Mouse (Mus musculus) heart, embryonic 14.5 days (tissue): ENCODE data around the gene Frs2. TPM values are rescaled to one million over a fixed set of nuclear protein-coding genes. Genes with fewer than 3 reads are reported as not detected.

ENCODE experiments used
- ATAC-seq: fragments of 200-750 bp; cut with Nextera tagmentation; 2 replicates; pipeline ENCODE4 v1.8.0; 2017; ENCODE audit warnings: low read depth, moderate TSS enrichment; ENCODE audit not compliant: insufficient number of reproducible peaks, insufficient read depth, low FRiP score
- H3K27ac ChIP-seq, 2 experiments: fragments of 200-500 bp in 1 of 2; fragments of 300-500 bp in 1 of 2; sonication (generic) in 1 of 2; replicated peaks in 1 of 2; 2 replicates each; pipeline ENCODE4 v1.5.1; 2012 to 2014; ENCODE audit warnings: low read depth in 2 of 2, low read length in 2 of 2, control low read depth in 1 of 2, mild to moderate bottlenecking in 1 of 2, mixed read lengths in 1 of 2; ENCODE audit not compliant: control insufficient read depth in 1 of 2, insufficient read depth in 1 of 2
- H3K27me3 ChIP-seq: fragments of 300-500 bp; sonication (generic); 2 replicates; pipeline ENCODE4 v1.6.1; 2014; ENCODE audit warnings: mild to moderate bottlenecking, low read length, control low read depth; ENCODE audit not compliant: control insufficient read depth, insufficient read depth
- H3K36me3 ChIP-seq: fragments of 300-500 bp; sonication (generic); 2 replicates; pipeline ENCODE4 v1.6.1; 2014; ENCODE audit warnings: mild to moderate bottlenecking, control low read depth, low read length, mixed read lengths; ENCODE audit not compliant: control insufficient read depth, insufficient read depth
- H3K4me1 ChIP-seq, 2 experiments: fragments of 200-500 bp in 1 of 2; fragments of 300-500 bp in 1 of 2; sonication (generic) in 1 of 2; 2 replicates each; pipeline ENCODE4 v1.6.1; 2012 to 2014; ENCODE audit warnings: low read length in 2 of 2, control low read depth in 1 of 2, mixed read lengths in 1 of 2; ENCODE audit not compliant: control insufficient read depth in 2 of 2, insufficient read depth in 2 of 2
- H3K4me2 ChIP-seq: fragments of 300-500 bp; sonication (generic); 2 replicates; pipeline ENCODE4 v1.6.1; 2014; ENCODE audit warnings: mild to moderate bottlenecking, low read length
- H3K4me3 ChIP-seq, 2 experiments: fragments of 200-500 bp in 1 of 2; fragments of 300-500 bp in 1 of 2; sonication (generic) in 1 of 2; 2 replicates each; pipeline ENCODE4 v1.5.1; 2012 to 2014; ENCODE audit warnings: low read length in 2 of 2, mild to moderate bottlenecking in 2 of 2, control low read depth in 1 of 2, low read depth in 1 of 2, moderate library complexity in 1 of 2; ENCODE audit not compliant: control insufficient read depth in 1 of 2, insufficient read depth in 1 of 2
- H3K9ac ChIP-seq: fragments of 300-500 bp; sonication (generic); 2 replicates; pipeline ENCODE4 v1.6.1; 2014; ENCODE audit warnings: mild to moderate bottlenecking, low read length
- H3K9me3 ChIP-seq: fragments of 300-500 bp; sonication (generic); 2 replicates; pipeline ENCODE4 v1.6.1; 2016; ENCODE audit warnings: low read length, control low read depth; ENCODE audit not compliant: control insufficient read depth
- WGBS: fragments of 180-500 bp; shearing (Covaris S2); extraction: QIAGEN DNeasy Blood & Tissue Kit; methylation state at CpG from one replicate; pipeline ENCODE4 v1.1.7; 2014; 5-methylcytosine and 5-hydroxymethylcytosine counted together
- polyA plus RNA-seq: library from polyadenylated mRNA; unstranded; fragments of >200 nt; fragmentation: Nextera tagmentation; extraction: Ambion mirVana; gene quantifications from 2 replicates; pipeline ENCODE4 v1.2.1, GENCODE M21; 2014

Frs2 gene
- polyA plus RNA-seq, 1 experiment from 2014 or later, result 26.1 TPM

DNA sequence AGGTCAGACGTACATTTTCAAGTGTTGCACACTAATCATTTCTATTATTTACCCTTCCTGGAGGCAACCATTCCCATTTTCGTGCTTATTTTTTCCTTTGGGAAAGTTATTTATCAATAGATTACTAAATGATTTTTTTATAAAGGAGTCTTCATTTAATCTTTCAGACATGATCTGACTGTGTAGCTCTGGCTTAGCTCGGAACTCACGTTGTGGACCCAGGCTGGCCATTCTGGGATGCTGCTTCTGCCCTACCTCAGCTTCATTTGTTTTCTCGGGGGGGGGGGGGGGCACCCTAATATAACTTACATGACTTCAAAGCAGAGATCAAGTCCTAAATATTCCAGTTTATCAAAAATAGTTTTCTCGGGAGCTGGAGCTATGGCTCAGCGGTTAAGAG is 84.3 kb downstream of the Frs2 start:
- Histone ChIP-seq H3K9ac (peak overlapping the region; percentile 67), H3K36me3 (peaks cover 33% of the 10 kb centered on the region), H3K9me3 (no peaks in the 10 kb centered on the region), H3K4me3 (peak overlapping the region; percentile 34 to 98), H3K27ac (peak overlapping the region; percentile 68 to 70; a peak in 2 of 4 replicates), H3K4me2 (peak overlapping the region; percentile 64), H3K4me1 (peaks cover 0 to 13% of the 10 kb centered on the region in 2 experiments; a peak in 3 of 4 replicates), H3K27me3 (no peaks in the 10 kb centered on the region)
- WGBS, result 6% methylated on average over 7 of the region's 7 CpGs
- no peak for ATAC-seq

DNA sequence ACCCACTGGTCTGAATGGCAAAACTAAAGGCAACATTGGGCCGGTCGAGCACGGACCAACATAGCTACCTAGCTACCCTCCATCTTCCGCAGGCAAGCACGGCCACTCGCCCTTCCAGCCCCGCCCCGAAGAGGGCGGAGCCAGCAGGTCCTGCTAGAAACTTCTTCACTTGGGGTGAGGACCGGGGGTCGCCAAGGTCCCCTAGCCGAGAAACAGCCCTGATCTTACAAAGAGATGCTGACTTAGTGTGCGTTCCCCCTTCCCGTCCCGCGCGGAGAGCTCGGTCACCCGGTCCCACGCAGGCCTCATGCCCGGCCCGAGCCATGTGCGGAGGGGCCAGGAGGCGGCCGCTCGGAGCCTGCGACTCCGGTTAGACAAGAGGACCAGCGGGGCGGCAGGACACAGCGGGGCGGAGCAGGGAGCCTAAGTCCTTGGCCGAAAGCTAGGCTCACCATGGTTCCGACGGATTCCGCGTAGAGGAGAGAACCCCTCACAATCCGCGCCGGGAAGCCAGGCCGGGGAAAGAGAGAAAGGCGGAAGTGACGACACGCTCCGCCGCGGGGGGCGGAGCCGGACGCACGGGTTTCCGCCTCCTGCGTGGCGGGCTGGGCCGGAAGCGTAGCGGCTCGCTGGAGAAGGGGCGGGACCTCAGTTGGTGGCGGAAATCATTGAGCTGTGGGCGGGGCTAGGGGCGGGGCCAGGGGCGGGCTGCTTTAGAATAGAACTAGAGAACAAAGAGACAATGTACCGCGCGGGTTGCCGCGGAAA is 84.9 kb downstream of the Frs2 start, which contains the start of gene Cct2:
Gene Cct2 (minus strand): TSS at position 561 of the 768 bp plus-strand sequence.
- under 1% methylated on average over 68 of the region's 68 CpGs for WGBS
- peak; percentile 94 for ATAC-seq
- H3K36me3 ChIP-seq, result peaks cover 38% of the 10 kb centered on the region
- peak within 1 kb of the TSS; percentile 85 to 86 for H3K27ac ChIP-seq
- H3K4me1 ChIP-seq, result peaks cover 0 to 17% of the 10 kb centered on the region in 2 experiments; a peak in 3 of 4 replicates
- no peaks in the 10 kb centered on the region for H3K27me3 ChIP-seq
- peak within 1 kb of the TSS; percentile 93 to 98 for H3K4me3 ChIP-seq
- no peaks in the 10 kb centered on the region for H3K9me3 ChIP-seq
- peak within 1 kb of the TSS; percentile 90 for H3K9ac ChIP-seq
- H3K4me2 ChIP-seq, result peak within 1 kb of the TSS; percentile 92

DNA sequence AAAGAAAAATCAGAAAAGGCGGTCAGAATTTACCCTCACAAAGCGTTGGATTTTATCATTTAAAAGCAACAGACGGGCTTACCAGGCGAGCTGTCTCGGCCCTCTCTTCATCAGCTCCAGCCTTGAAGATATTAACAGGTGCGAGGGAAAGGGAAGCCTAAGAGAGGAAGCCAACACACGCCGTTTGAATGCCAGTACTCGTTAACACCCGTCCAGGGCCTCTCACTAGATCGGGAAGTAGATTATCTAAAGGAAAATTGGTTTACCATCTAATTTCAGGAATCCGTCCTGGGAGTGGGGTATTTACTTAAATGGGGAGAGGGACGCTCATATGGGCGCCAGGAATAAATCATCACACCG is 85.5 kb downstream of the Frs2 start:
- Histone ChIP-seq H3K27me3 (no peaks in the 10 kb centered on the region), H3K4me3 (peak overlapping the region; percentile 93 to 98), H3K9ac (peak overlapping the region; percentile 90), H3K27ac (no peak overlapping the region; a peak in 1 of 4 replicates), H3K36me3 (peaks cover 44% of the 10 kb centered on the region), H3K9me3 (no peaks in the 10 kb centered on the region), H3K4me2 (peak overlapping the region; percentile 92), H3K4me1 (peaks cover 0 to 17% of the 10 kb centered on the region in 2 experiments; a peak in 3 of 4 replicates)
- WGBS, result 3% methylated on average over 15 of the region's 15 CpGs
- no peak for ATAC-seq

DNA sequence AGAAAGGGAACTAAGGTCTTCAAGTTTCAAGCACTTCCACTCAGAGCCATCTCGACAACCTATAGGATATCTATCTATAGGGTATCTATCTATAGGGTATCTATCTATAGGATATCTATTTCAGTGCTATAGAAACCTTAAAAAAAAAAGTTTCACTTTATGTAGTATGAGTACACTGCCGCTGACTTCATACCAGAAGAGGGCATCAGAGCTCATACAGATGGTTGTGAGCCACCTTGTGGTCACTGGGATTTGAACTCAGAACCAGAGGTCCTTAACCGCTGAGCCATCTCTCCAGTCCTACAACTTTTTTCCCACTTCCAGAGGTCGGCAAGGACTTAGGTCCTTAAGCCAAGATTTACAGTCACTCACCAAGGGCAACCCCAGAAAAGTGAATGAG is 92.7 kb downstream of the Frs2 start:
- Histone ChIP-seq H3K9ac (no peak overlapping the region), H3K9me3 (no peaks in the 10 kb centered on the region), H3K4me2 (no peak overlapping the region), H3K36me3 (peaks cover 100% of the 10 kb centered on the region), H3K27me3 (no peaks in the 10 kb centered on the region), H3K4me1 (0 out of 4 replicates have a peak, but pooled peaks cover 0 to 5% of the 10 kb centered on the region in 2 experiments), H3K27ac (no peak overlapping the region), H3K4me3 (no peak overlapping the region)
- ATAC-seq, result no peak
- 88% methylated on average over 4 of the region's 4 CpGs for WGBS

- H3K4me2 ChIP-seq, result peak overlapping the region; percentile 6; the same call in 1 of the 2 replicates
- H3K4me1 ChIP-seq, result peaks cover 0 to 17% of the 10 kb centered on the region in 2 experiments; a peak in 3 of 4 replicates
- H3K9me3 ChIP-seq, result no peaks in the 10 kb centered on the region
- no peaks in the 10 kb centered on the region for H3K27me3 ChIP-seq
- H3K9ac ChIP-seq, result peak overlapping the region; percentile 97; the same call in 1 of the 2 replicates
- H3K4me3 ChIP-seq, result no peak overlapping the region
- H3K27ac ChIP-seq, result peak overlapping the region; percentile 16 to 35; a peak in 3 of 4 replicates
- no peak for ATAC-seq
- H3K36me3 ChIP-seq, result peaks cover 74% of the 10 kb centered on the region
- 41% methylated on average over 4 of the region's 4 CpGs for WGBS
Measured at GRCm38 (mm10) chr10:117049961-117050597, 98.3 kb downstream of the Frs2 start.

DNA sequence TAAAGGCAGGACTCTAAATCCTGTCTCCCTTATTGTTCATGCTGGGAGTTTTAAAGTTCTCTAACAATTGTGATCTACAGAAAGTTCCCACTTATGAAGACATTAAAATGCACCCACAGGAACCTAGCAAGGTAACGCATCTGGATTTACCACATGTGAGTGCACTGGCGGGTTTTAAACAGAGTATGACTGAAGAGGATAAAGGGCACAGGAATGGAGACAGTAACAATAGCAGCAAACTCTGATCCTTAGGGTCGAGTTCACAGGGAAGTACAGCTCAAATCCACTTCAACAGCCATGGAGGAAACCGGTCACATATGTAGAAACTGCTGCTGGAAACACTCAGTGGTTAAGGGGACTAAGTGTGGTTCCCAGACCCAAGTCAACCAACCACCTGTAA is 99.1 kb downstream of the Frs2 start:
- Histone ChIP-seq H3K4me3 (no peak overlapping the region), H3K4me2 (peak overlapping the region; percentile 71), H3K4me1 (peaks cover 3 to 25% of the 10 kb centered on the region in 2 experiments), H3K9me3 (no peaks in the 10 kb centered on the region), H3K9ac (peak overlapping the region; percentile 97), H3K27ac (peak overlapping the region in 1 of 2 experiments; percentile 35; a peak in 2 of 4 replicates), H3K27me3 (no peaks in the 10 kb centered on the region), H3K36me3 (peaks cover 66% of the 10 kb centered on the region)
- WGBS, result 61% methylated on average over 4 of the region's 4 CpGs
- ATAC-seq, result no peak

- Histone ChIP-seq H3K27me3 (no peaks in the 10 kb centered on the region), H3K4me3 (peak within 1 kb of the TSS; percentile 60 to 71), H3K36me3 (peaks cover 27% of the 10 kb centered on the region), H3K4me2 (peak within 1 kb of the TSS; percentile 71), H3K4me1 (peaks cover 17 to 43% of the 10 kb centered on the region in 2 experiments), H3K9me3 (no peaks in the 10 kb centered on the region), H3K27ac (peak within 1 kb of the TSS; percentile 89 to 96), H3K9ac (peak within 1 kb of the TSS; percentile 97)
- WGBS, result 14% methylated on average over 40 of the region's 40 CpGs
- peak; percentile 35 for ATAC-seq
Measured at GRCm38 (mm10) chr10:117045175-117046056, 102.9 kb downstream of the Frs2 start, which contains the start of gene Lrrc10. Lrrc10 (plus strand) TSS chr10:117045341.
